11 mouse cellular contexts compared by ENCODE assay signal in the genomic region with DNA sequence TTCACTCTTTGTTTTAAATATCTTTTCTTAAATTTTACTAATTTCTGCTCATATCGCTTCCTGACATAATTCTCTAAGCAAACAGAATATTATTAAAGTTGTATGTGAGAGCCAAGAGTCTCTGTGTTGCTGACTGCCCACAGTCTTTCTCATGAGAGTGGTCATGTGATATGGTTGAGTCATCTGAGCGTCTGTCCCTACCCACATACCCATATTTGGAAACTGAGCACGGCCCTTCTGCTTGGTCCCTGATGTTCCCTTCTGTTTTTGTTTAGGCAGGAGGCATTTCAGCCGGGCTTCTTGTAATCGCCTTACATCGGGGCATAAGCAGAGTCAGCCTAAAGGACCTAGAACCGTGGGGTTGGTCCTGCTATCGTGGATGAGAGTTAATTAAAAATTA.
A peak's percentile ranks its signal among the peaks of the same experiment; 100 is the strongest.
DNase-seq lines count a peak whose midpoint lies in the region; ATAC-seq and TF ChIP-seq lines count a peak whose summit lies in the region.
"Had no signal": no experiment of that assay in that cellular context is flagged by ENCODE, and none has a peak within 500 bp of the region (broad histone marks: within the 10 kb centered on the region; RNA-seq: fewer than 3 reads in every experiment).

No protein-coding gene starts in this region.

- no peak overlapping the region for H3K4me3 ChIP-seq in heart, embryonic 12.5 days
- no peak overlapping the region for H3K4me3 ChIP-seq in layer of hippocampus, adult 2 months

- DNase-seq in heart, adult 8-10 months (ENCODE audit: low spot score) = peak; percentile 68
- DNase-seq in 416B (ENCODE audit: low read depth) (peak; percentile 55), NIH3T3 (ENCODE audit: low read depth) (peak; percentile 58)
- DNase-seq in layer of hippocampus, adult 2 months (ENCODE audit: low spot score in 2 of 2) = peak; percentile 64 to 69
- no peak for DNase-seq in thymus, postnatal 0 days (ENCODE audit: low spot score)
- DNase-seq in spleen, postnatal 36 days (ENCODE audit: low spot score in 2 of 2) = no peak
- DNase-seq: cerebellum, adult 9-10 months had no signal

- no peak overlapping the region for H3K9ac ChIP-seq in heart, embryonic 12.5 days

- WGBS in heart, embryonic 12.5 days = 47% methylated on average over 8 of the region's 8 CpGs

- 0 out of 2 replicates have a peak, but pooled peaks cover 4% of the 10 kb centered on the region for H3K36me3 ChIP-seq in heart, embryonic 12.5 days

- no peak for TF ChIP-seq CTCF in layer of hippocampus, adult 2 months (conservative IDR thresholded peaks at IDR 0.05)

- ATAC-seq in heart, embryonic 12.5 days (ENCODE audit: insufficient number of reproducible peaks, low FRiP score) = no peak
- no peak for ATAC-seq in inflammation-experienced regulatory T-cells, adult 6 months
- ATAC-seq: Patski had no signal

- peaks cover 5% of the 10 kb centered on the region for H3K4me1 ChIP-seq in heart, embryonic 12.5 days (replicated peaks)

- H3K9me3 ChIP-seq in heart, embryonic 12.5 days (replicated peaks) = no peaks in the 10 kb centered on the region

- 0 out of 2 replicates have a peak, but pooled peaks cover 5% of the 10 kb centered on the region for H3K27me3 ChIP-seq in heart, embryonic 12.5 days (replicated peaks)
- H3K27me3 ChIP-seq: Patski had no signal

- H3K4me2 ChIP-seq in heart, embryonic 12.5 days = no peak overlapping the region
- H3K4me2 ChIP-seq: liver, embryonic 11.5 days had no signal

- no peak overlapping the region for H3K27ac ChIP-seq in heart, embryonic 12.5 days (ENCODE audit: poor library complexity, severe bottlenecking)
- H3K27ac ChIP-seq in layer of hippocampus, adult 2 months = peak overlapping the region; percentile 68

Comparison
In these comparisons a context has a peak if more than half of its experiments do, and no peak if none do; other contexts are left out.
1. DNase-seq: peak in heart, adult 8-10 months (single experiment), 416B (single experiment), NIH3T3 (single experiment) and layer of hippocampus, adult 2 months (2 of 2); none in thymus, postnatal 0 days (single experiment) and spleen, postnatal 36 days (0 of 2).